Mouse (Mus musculus): ENCODE measurements around the gene Btbd11.

- TF ChIP-seq CTCF (IDR thresholded peaks at IDR 0.05; ENCODE audit: low read depth, low read length) (no peak), POLR2A (IDR thresholded peaks at IDR 0.05; ENCODE audit: extremely low read depth, insufficient read depth, low read length) (no peak)
Observed at GRCm38 (mm10) chr10:85632030-85632429, 245.4 kb downstream of the Btbd11 start.

Measured in liver, adult 2 months (tissue).